Mouse (Mus musculus) embryonic facial prominence, embryonic 14.5 days (tissue): ENCODE measurements around the gene Zyg11a. TPM values are rescaled to one million over a fixed set of nuclear protein-coding genes. Genes with fewer than 3 reads are reported as not detected.
A peak's percentile ranks its signal among the peaks of the same experiment; 100 is the strongest.

Source experiments
- ATAC-seq: fragments of 200-750 bp; cut with Nextera tagmentation; 2 replicates; pipeline ENCODE4 v1.8.0; 2017; ENCODE audit warnings: low read depth, moderate number of reproducible peaks, moderate TSS enrichment
- DNase-seq: peaks from one replicate; pipeline ENCODE4 v3.0.0-alpha.2; 2015; ENCODE audit warnings: low spot score
- H3K27ac ChIP-seq: fragments of 300-500 bp; sonication (generic); replicated peaks from 2 replicates; pipeline ENCODE4 v1.5.1; 2014; ENCODE audit warnings: low read depth, mild to moderate bottlenecking, low read length, moderate library complexity
- H3K27me3 ChIP-seq: fragments of 300-500 bp; sonication (generic); replicated peaks from 2 replicates; pipeline ENCODE4 v1.6.1; 2014; ENCODE audit warnings: low read length; ENCODE audit not compliant: control insufficient read depth, insufficient read depth
- H3K36me3 ChIP-seq: fragments of 300-500 bp; sonication (generic); 2 replicates; pipeline ENCODE4 v1.6.1; 2014; ENCODE audit warnings: low read length, mixed read lengths; ENCODE audit not compliant: control insufficient read depth, insufficient read depth
- H3K4me1 ChIP-seq: fragments of 300-500 bp; sonication (generic); 2 replicates; pipeline ENCODE4 v1.6.1; 2014; ENCODE audit warnings: antibody characterized with exemption, low read length; ENCODE audit not compliant: control insufficient read depth, insufficient read depth
- H3K4me2 ChIP-seq: fragments of 300-500 bp; sonication (generic); 2 replicates; pipeline ENCODE4 v1.6.1; 2014; ENCODE audit warnings: low read depth, mild to moderate bottlenecking, low read length, moderate library complexity, mixed read lengths
- H3K4me3 ChIP-seq: fragments of 300-500 bp; sonication (generic); 2 replicates; pipeline ENCODE4 v1.5.1; 2014; ENCODE audit warnings: low read depth, mild to moderate bottlenecking, low read length
- H3K9ac ChIP-seq: fragments of 300-500 bp; sonication (generic); 2 replicates; pipeline ENCODE4 v1.6.1; 2014; ENCODE audit warnings: low read depth, mild to moderate bottlenecking, low read length, moderate library complexity, mixed read lengths
- H3K9me3 ChIP-seq: fragments of 300-500 bp; sonication (generic); 2 replicates; pipeline ENCODE4 v1.6.1; 2016; ENCODE audit warnings: low read length; ENCODE audit not compliant: control insufficient read depth
- WGBS: fragments of 180-500 bp; shearing (Covaris S2); extraction: QIAGEN DNeasy Blood & Tissue Kit; methylation state at CpG from one replicate; pipeline ENCODE4 v1.1.7; 2014; 5-methylcytosine and 5-hydroxymethylcytosine counted together
- polyA plus RNA-seq: library from polyadenylated mRNA; unstranded; fragments of >200 nt; fragmentation: Nextera tagmentation; extraction: Ambion mirVana; gene quantifications from 2 replicates; pipeline ENCODE4 v1.2.1, GENCODE M21; 2014

Zyg11a gene
- polyA plus RNA-seq, 1 experiment from 2014 or later: 0.07 TPM

DNA sequence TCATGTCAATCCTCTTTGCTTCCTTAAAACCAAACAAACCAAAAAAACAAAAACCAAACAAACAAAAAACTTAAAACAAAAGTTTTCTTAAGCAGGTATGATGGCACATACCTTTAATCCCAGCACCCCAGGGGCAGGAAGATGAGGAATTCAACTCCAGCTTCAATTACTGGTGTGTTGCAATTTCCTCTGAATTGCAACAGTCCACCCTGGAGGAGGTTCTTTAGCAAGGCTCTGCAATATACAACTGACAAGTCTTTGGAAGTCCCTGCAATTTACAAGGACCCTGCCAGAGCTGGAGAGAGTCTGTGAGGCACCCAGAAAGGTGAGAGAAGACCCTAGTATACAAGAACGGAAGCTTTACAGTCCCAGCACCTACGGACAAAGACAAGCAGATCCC lies 4.8 kb downstream of the Zyg11a start:
- peaks cover 16% of the 10 kb centered on the region for H3K27me3 ChIP-seq
- no peak overlapping the region for H3K4me3 ChIP-seq
- H3K36me3 ChIP-seq: no peaks in the 10 kb centered on the region
- DNase-seq (no peak), ATAC-seq (no peak)
- 80% methylated on average over 2 of the region's 2 CpGs for WGBS
- H3K27ac ChIP-seq: no peak overlapping the region
- H3K4me1 ChIP-seq: no peaks in the 10 kb centered on the region
- H3K4me2 ChIP-seq: no peak overlapping the region
- no peaks in the 10 kb centered on the region for H3K9me3 ChIP-seq
- H3K9ac ChIP-seq: no peak overlapping the region

DNA sequence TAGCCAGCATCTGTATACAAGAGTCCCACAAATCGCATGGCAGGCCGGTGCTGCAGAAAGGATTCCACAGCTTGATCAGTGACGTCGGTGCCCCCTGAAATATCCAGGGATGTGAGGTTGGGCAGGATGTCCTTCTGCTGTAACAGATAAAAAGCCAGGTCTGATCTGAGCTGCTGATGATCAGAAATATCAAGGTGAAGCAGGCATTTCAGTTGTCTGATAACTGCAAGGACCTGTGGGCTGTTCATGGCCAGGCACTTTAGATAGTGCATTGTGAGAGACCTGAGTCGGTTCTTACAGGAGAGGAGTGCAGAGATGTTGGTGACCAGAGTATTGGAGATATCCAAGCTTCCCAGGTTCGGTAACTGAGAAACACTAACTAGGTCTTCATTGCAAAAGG lies 13.2 kb downstream of the Zyg11a start:
- DNase-seq (no peak), ATAC-seq (no peak)
- Histone ChIP-seq H3K4me1 (no peaks in the 10 kb centered on the region), H3K4me2 (no peak overlapping the region), H3K27ac (no peak overlapping the region), H3K27me3 (no peaks in the 10 kb centered on the region), H3K9ac (no peak overlapping the region), H3K9me3 (no peaks in the 10 kb centered on the region), H3K36me3 (no peaks in the 10 kb centered on the region), H3K4me3 (no peak overlapping the region)
- whole genome bisulfite sequencing: 87% methylated on average over 6 of the region's 6 CpGs

DNA sequence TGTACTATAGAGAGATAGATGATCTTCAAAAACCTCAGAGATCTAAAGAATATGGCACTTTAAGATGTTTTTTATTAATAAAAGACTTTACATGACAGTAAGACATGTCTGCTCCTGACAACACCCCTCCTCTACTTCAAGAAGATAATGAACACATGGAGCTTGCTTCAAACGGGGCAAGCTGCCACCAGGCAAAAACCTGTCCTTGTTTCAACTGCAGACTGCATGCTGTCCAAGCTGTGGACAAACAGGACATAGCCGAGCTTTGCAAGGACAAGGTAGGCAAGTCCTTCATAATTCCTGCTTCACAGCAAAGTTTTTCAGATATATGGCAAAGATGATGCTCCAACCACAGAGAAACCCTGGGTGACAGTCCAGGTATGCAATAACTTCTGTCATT lies 18.6 kb downstream of the Zyg11a start:
- H3K9ac ChIP-seq: no peak overlapping the region
- ATAC-seq (no peak), DNase-seq (no peak)
- no peaks in the 10 kb centered on the region for H3K27me3 ChIP-seq
- H3K9me3 ChIP-seq: no peaks in the 10 kb centered on the region
- WGBS: 69% methylated on average over 2 of the region's 2 CpGs
- no peak overlapping the region for H3K4me3 ChIP-seq
- H3K4me1 ChIP-seq: no peaks in the 10 kb centered on the region; the same call in 1 of the 2 replicates
- no peaks in the 10 kb centered on the region for H3K36me3 ChIP-seq
- no peak overlapping the region for H3K4me2 ChIP-seq
- H3K27ac ChIP-seq: no peak overlapping the region

DNA sequence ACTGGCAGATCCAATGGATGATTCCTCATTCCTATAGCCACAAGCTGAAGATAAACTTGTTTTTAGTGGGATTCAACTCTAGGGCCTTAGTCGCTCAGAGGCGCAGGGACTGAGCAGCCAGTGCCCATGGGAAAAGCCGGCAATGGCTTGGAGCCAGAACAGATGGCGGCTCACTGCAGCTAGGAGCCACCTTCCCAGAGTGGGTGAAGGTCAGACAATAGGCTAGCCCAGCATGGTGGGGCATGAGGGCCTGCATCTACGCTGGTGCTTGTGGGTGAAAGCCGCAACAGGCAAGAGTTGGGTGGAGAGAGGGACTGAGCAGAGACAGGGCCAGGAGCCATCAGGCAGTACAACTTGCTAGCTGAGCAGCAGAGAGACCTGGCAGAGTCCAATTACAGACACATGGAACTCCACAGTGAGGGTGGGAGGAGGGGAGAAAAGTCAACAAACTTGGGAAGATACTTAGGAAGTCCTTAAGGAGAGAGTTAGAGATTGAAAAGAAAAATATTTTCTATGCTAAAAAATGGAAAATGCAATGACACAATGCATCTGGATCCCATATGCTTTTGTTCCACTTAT lies 21.5 kb downstream of the Zyg11a start:
- 0 out of 2 replicates have a peak, but pooled peaks have one; percentile 50 for ATAC-seq
- no peaks in the 10 kb centered on the region; the same call in 1 of the 2 replicates for H3K4me1 ChIP-seq
- H3K4me2 ChIP-seq: peak overlapping the region; percentile 18; the same call in 1 of the 2 replicates
- H3K4me3 ChIP-seq: no peak overlapping the region
- H3K27ac ChIP-seq: peak overlapping the region; percentile 48; the same call in 1 of the 2 replicates
- 38% methylated on average over 6 of the region's 6 CpGs for WGBS
- H3K27me3 ChIP-seq: no peaks in the 10 kb centered on the region
- H3K9me3 ChIP-seq: no peaks in the 10 kb centered on the region
- peak; percentile 55 for DNase-seq
- no peak overlapping the region for H3K9ac ChIP-seq
- no peaks in the 10 kb centered on the region for H3K36me3 ChIP-seq

DNA sequence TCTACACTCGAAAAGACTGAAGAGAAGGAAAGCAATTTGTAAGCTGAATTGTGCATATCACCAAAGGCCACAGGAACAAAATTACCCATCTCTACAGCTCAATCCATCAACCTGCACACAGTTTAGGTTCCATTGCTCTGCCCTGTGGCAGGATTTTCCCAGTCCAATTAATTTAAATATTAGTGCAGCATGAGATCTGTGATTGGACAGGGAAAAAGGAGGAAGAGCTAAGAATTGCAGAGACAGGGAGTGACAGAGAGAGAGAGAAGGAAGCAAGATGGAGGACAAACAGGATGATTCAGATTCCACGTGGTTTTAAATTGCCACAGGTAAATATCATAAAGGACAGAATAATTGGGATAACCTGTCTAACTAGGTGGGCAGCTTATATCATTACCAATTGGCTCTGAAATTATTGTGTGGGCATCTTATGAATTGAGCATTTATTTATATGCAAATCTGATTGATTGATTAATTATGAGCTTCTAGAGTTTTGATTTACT lies 25.0 kb downstream of the Zyg11a start:
- no peak for DNase-seq
- Histone ChIP-seq H3K4me3 (no peak overlapping the region), H3K9ac (no peak overlapping the region), H3K27me3 (no peaks in the 10 kb centered on the region), H3K27ac (no peak overlapping the region), H3K4me2 (no peak overlapping the region), H3K36me3 (no peaks in the 10 kb centered on the region), H3K4me1 (no peaks in the 10 kb centered on the region; the same call in 1 of the 2 replicates), H3K9me3 (no peaks in the 10 kb centered on the region)
- no peak for ATAC-seq
- WGBS: 69% methylated on average over 2 of the region's 2 CpGs

DNA sequence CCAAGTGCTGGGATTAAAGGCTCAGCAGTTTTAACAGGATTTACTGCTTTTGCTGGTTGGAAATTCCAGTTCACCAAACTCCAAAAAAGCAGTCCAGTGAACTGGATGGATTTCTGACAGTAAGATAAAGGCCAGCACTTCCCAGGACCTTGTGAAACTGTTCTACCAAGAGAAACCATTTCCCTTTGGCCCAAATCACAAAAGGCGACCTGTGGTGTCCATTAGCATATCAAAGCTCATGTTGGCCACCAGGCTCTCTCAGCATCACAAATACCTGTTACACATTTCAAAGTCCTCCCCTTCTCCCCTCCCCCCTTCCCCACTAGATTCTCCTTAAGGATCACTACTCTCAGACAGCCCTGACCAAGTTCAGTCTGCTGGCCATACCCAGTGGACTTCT lies 35.6 kb downstream of the Zyg11a start:
- no peaks in the 10 kb centered on the region for H3K4me1 ChIP-seq
- no peak overlapping the region for H3K4me2 ChIP-seq
- H3K4me3 ChIP-seq: no peak overlapping the region
- peaks cover 3% of the 10 kb centered on the region; the same call in 1 of the 2 replicates for H3K36me3 ChIP-seq
- ATAC-seq: no peak
- H3K27ac ChIP-seq: no peak overlapping the region
- DNase-seq: no peak
- H3K9ac ChIP-seq: no peak overlapping the region
- no peaks in the 10 kb centered on the region for H3K27me3 ChIP-seq
- 31% methylated on average over 1 of the region's 1 CpGs for WGBS
- H3K9me3 ChIP-seq: no peaks in the 10 kb centered on the region

DNA sequence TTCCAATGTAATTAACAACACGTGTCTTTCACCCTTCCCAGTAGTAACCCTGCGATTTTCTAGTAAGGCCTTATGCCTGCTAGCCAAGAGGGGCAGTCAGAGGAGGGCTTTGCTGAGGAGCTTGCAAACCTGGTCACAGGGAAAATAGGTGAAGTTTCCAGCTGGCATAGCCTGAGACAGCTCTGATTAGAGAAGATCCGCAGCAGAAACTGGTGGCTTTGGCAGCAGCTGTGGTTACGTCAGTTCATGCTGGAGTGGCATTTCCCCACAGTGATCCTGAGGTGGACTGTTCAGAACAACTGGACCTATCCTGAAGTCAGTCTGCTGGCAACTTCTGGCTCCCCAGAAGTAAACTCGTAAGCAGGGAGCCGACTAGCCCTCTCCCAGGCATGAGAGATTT lies 49.8 kb downstream of the Zyg11a start:
- no peak for DNase-seq
- H3K27ac ChIP-seq: no peak overlapping the region
- H3K9me3 ChIP-seq: no peaks in the 10 kb centered on the region
- no peak overlapping the region for H3K4me2 ChIP-seq
- H3K4me1 ChIP-seq: no peaks in the 10 kb centered on the region
- H3K36me3 ChIP-seq: peaks cover 11% of the 10 kb centered on the region
- WGBS: 69% methylated on average over 6 of the region's 6 CpGs
- no peak overlapping the region for H3K4me3 ChIP-seq
- no peaks in the 10 kb centered on the region; the same call in 1 of the 2 replicates for H3K27me3 ChIP-seq
- H3K9ac ChIP-seq: no peak overlapping the region
- ATAC-seq: no peak

DNA sequence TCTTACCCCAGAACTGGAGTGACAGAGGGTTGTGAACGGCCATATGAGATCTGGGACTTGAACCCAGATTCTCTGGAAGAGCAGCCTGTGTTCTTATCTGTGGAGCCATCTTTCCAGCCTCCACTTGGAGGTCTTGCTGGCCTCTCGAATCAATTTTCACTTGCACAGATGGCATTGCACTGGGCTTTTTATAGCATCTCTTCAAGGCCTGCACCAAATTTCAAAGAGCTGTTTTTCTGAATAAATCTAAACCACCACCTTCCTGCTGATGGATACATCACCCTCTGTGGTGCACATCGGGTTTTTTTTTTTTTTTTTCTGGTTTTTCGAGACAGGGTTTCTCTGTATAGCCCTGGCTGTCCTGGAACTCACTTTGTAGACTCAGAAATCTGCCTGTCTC lies 51.0 kb downstream of the Zyg11a start:
- H3K27me3 ChIP-seq: no peaks in the 10 kb centered on the region; the same call in 1 of the 2 replicates
- H3K4me3 ChIP-seq: no peak overlapping the region
- H3K4me1 ChIP-seq: no peaks in the 10 kb centered on the region
- no peak overlapping the region for H3K4me2 ChIP-seq
- no peak overlapping the region for H3K9ac ChIP-seq
- DNase-seq (no peak), ATAC-seq (no peak)
- H3K36me3 ChIP-seq: peaks cover 11% of the 10 kb centered on the region
- no peak overlapping the region for H3K27ac ChIP-seq
- 82% methylated on average over 4 of the region's 4 CpGs for WGBS
- no peaks in the 10 kb centered on the region for H3K9me3 ChIP-seq
